Mouse (Mus musculus) ES-Bruce4 (cell line): ENCODE measurements around the gene Prkag3.

ENCODE experiments used
- CTCF ChIP-seq: IDR thresholded peaks from one replicate; pipeline ENCODE4 v1.8.1; 2011; ENCODE audit warnings: low read depth, low read length
- EP300 ChIP-seq: IDR thresholded peaks from 2 replicates; pipeline ENCODE4 v1.6.1; 2011; ENCODE audit warnings: low read depth, low read length; ENCODE audit not compliant: insufficient read depth
- POLR2A ChIP-seq: IDR thresholded peaks from one replicate; pipeline ENCODE4 v1.8.1; 2011; ENCODE audit warnings: low read length; ENCODE audit not compliant: insufficient read depth

DNA sequence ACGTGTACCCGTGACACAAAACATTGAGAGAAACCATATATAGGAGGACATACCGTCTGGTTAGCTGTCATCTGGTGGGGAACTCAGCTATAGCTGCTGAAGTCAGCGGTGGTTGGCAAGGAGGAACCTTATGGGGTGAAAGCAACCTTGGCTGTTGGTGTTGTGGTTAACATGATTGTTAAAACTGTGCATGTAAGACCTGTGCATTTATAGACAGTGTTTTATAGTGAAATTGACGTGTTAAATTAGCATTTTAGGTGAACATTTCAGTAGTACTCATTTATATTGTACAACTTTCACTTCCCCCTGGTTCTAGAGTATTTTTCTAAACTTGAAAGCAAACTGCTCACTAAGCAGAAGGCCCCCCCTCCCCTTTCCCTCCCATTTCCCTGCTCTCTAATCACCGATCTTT, 46.9 kb downstream of the Prkag3 start:
- TF ChIP-seq EP300, result no peak
- no peak for TF ChIP-seq POLR2A
- TF ChIP-seq CTCF, result no peak
